Mouse (Mus musculus) kidney, postnatal 25 days (tissue): ENCODE measurements around the gene Gm10300.

ENCODE experiments used
- DNase-seq, 2 experiments: peaks; one replicate each; pipeline ENCODE4 v3.0.0; 2021; ENCODE audit warnings: mixed read lengths in 2 of 2

Gm10300 gene

DNA sequence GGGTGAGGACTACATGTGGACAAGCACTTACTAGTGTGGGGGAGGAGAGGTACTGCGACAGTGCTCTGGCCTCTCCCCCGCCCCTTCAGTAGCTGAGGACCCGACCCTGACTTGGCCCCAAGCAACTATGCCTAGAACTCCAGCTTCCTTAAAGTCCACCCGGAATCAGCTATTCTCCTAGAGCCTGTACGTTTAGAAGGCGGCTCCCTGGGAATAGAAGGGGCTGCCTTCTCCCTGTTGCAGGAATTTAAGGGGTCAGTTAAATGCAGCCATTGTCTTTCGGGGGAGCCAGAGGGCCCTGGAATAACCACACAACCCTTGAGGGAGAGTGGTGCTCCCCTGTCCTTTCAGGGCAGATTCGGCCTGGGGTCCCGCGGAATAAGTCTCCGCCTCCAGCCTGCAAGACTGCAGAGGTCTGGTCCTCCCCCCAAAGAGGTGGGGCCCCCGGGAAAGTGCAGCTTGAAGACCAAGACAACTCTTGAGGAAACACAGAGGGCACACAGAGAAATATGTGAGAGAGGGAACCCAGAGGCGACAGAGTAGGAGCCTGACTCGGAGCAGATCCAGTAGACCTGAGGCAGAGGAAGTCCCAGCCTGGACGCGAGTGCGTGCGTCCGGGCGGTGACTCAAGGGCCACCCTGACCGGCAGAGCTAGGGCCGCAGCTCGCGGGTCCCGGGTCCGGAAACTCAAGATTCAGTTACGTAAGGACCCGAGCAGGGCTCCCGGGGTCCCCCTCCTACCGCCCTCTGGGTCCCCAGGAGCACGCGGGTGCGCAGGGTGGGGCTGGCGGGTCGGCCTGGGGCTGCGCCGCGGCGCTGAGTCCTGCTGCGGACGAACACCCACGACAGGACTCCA lies at the start of gene Gm10300:
Gm10300 (plus strand) TSS at position 621 of the 856 bp plus-strand sequence.
- peak; percentile 56 to 83 for DNase-seq

GRCm38 (mm10) chr4:132025264-132025663 lies 49.2 kb upstream of the Gm10300 start:
- no peak for DNase-seq

- no peak for DNase-seq
These were observed 48.6 kb upstream of the Gm10300 start for GRCm38 (mm10) chr4:132025738-132026527.

GRCm38 (mm10) chr4:132027167-132027566 lies 47.3 kb upstream of the Gm10300 start:
- no peak for DNase-seq

GRCm38 (mm10) chr4:132027806-132028205 lies 46.7 kb upstream of the Gm10300 start:
- no peak for DNase-seq

DNA sequence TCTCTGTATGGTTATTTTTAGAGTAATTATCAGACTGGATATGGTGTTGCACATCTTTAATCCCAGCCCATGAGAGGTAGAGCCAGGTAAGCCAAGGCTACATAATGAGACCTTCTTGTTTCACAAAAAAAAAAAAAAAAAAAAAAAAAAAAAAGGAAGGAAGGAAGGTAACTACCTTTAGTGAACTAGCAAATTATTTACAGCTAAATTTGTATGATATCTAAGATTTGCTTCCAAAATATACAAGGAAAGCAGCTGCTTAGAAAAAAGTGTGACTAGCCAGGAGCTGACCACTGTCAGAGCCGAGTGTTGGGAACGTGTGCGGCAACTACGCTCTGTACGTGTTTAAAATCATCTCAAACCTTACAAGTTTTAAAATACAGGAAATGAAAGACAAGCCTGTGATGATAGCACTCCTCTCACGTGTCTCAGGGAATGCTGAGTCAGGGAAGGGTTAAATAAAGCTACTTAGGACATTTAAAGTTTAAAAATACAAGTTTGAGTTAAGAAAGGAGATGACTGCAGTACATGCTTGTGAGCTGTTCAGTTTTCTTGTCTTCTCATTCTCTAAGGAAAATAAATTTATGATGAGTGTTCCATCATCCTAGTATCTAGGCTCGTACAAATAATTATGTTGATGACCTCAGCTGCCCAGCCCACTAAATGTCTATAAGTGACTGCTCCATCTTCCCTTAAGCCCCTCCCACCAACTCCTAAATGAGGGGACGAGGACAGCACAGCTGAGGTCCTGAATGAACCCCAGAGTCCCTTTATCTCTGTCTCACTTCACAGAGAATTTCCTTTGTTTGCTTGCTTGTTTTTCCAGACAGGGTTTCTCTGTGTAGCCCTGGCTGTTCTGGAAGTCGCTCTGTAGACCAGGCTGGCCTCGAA lies 44.4 kb upstream of the Gm10300 start:
- no peak for DNase-seq

GRCm38 (mm10) chr4:132033183-132033582 lies 41.3 kb upstream of the Gm10300 start:
- DNase-seq, result no peak

GRCm38 (mm10) chr4:132034242-132034641 lies 40.3 kb upstream of the Gm10300 start:
- DNase-seq, result no peak

- no peak for DNase-seq
These were observed 37.4 kb upstream of the Gm10300 start for GRCm38 (mm10) chr4:132037137-132037536.

GRCm38 (mm10) chr4:132037991-132038390 lies 36.5 kb upstream of the Gm10300 start:
- DNase-seq, result no peak

- no peak for DNase-seq
These were observed 35.7 kb upstream of the Gm10300 start for GRCm38 (mm10) chr4:132038809-132039208.

- DNase-seq, result no peak
These were observed 35.0 kb upstream of the Gm10300 start for GRCm38 (mm10) chr4:132039521-132039920.

DNA sequence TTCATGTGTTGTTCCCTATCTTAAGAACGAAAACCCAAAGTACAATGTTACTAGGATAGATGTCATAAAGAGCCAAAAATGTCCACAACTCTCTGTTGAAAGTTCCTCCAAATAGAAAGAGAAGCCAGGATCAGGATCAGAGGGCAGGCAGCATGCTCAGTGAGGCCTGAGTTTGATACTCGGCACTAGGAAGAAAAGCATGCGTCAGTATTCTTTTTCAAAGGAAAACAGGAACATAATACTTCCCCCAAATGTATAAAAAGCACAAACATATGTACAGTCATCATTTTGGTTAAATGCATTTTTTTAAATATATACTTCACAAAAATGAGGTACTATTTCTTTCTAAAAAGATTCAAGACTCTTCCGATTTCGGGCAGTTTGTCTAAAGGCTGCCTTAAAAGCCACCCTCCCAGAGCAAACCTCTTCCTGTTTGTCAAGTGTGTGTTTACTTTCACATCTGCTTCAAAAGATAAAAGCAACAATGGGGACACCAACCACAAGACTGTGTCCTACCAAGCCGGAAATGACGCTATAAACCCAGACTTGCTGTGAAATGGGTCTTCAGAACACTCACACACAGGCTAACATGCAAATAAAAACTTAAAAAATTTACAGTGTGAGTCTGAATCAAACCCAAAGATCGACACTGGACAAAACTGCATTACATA lies 34.4 kb upstream of the Gm10300 start:
- DNase-seq, result no peak

DNA sequence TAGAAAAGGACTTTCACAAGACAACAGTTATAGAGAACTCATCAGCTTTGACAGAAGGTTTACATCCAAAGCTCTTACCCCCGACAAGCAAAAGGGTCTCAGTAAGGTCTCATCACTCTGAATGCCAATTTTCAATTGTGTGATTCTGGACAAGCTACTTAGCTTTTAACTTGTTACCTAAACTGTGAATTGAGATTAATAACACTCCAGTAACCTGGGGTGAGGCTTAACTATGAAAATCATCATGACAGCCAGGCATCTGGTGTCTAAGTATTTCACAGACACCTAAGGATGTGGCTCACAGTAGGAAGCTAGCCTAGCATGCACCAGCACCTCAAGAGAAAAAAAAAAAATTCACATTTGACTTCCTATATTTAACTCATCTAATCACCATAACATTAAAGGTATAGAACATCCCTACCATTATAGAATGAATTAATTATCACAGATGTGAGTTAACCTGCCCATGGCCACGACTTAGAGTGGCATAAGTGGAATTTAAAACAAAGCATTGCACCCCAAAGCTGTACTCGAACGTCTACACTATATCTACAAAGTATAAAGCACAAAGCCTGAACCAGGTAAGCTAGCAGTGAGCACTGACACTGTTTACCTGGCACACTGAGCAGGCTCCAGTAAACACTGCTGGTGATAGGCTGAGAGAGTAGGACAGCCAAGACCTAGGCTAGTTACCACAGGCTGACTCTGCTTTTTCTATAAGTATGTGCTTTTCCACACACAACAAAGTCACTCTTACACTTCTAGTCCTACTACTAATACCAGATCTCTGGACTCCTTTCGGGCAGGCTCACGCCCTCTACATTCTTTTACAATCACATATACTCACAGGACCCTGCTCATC lies 32.8 kb upstream of the Gm10300 start:
- no peak for DNase-seq

- DNase-seq, result no peak
These were observed 30.8 kb upstream of the Gm10300 start for GRCm38 (mm10) chr4:132043726-132044125.

GRCm38 (mm10) chr4:132048011-132048991 lies 26.2 kb upstream of the Gm10300 start:
- DNase-seq, result peak; percentile 42 to 69

- DNase-seq, result peak; percentile 89 to 96
These were observed 25.5 kb upstream of the Gm10300 start for GRCm38 (mm10) chr4:132048995-132049404.

DNA sequence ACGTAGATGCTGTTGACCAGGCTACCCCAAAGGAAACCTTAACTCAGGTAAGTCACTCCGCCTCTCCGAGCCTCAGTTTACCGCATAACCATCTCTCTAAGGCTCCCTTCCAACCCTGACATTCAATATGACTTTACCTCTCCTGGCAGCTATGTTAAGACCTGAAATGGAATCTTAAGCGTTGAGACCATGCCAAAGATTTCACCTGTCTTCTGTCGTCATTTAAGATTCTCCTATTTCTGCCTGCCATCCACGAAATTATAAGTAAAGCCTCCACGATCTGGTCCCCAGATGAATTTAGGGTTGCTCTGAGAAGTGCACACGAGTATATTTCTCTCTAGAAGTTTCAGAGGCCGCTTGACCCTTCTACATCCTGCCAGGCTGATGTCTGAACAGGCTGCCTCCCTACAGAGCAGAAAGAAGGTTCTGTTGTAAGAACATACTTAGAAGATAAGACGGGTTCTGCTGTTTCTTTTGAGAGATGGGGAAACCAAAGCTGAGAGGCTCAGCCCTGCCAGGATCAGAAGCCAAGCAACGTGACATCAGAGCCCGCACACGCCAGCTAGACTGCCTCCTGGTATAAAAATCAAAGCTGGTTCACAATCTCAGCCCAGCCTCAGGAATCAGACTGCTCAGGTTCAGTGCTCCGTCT lies 24.8 kb upstream of the Gm10300 start:
- DNase-seq, result no peak
